Mouse (Mus musculus) embryonic facial prominence, embryonic 14.5 days (tissue): ENCODE results near the gene Vps29. TPM values are rescaled to one million over a fixed set of nuclear protein-coding genes. Genes with fewer than 3 reads are reported as not detected.

ENCODE experiments used
- ATAC-seq: fragments of 200-750 bp; cut with Nextera tagmentation; 2 replicates; pipeline ENCODE4 v1.8.0; 2017; ENCODE audit warnings: low read depth, moderate number of reproducible peaks, moderate TSS enrichment
- DNase-seq: peaks from one replicate; pipeline ENCODE4 v3.0.0-alpha.2; 2015; ENCODE audit warnings: low spot score
- H3K27ac ChIP-seq: fragments of 300-500 bp; sonication (generic); replicated peaks from 2 replicates; pipeline ENCODE4 v1.5.1; 2014; ENCODE audit warnings: low read depth, mild to moderate bottlenecking, low read length, moderate library complexity
- H3K27me3 ChIP-seq: fragments of 300-500 bp; sonication (generic); replicated peaks from 2 replicates; pipeline ENCODE4 v1.6.1; 2014; ENCODE audit warnings: low read length; ENCODE audit not compliant: control insufficient read depth, insufficient read depth
- H3K36me3 ChIP-seq: fragments of 300-500 bp; sonication (generic); 2 replicates; pipeline ENCODE4 v1.6.1; 2014; ENCODE audit warnings: low read length, mixed read lengths; ENCODE audit not compliant: control insufficient read depth, insufficient read depth
- H3K4me1 ChIP-seq: fragments of 300-500 bp; sonication (generic); 2 replicates; pipeline ENCODE4 v1.6.1; 2014; ENCODE audit warnings: antibody characterized with exemption, low read length; ENCODE audit not compliant: control insufficient read depth, insufficient read depth
- H3K4me2 ChIP-seq: fragments of 300-500 bp; sonication (generic); 2 replicates; pipeline ENCODE4 v1.6.1; 2014; ENCODE audit warnings: low read depth, mild to moderate bottlenecking, low read length, moderate library complexity, mixed read lengths
- H3K4me3 ChIP-seq: fragments of 300-500 bp; sonication (generic); 2 replicates; pipeline ENCODE4 v1.5.1; 2014; ENCODE audit warnings: low read depth, mild to moderate bottlenecking, low read length
- H3K9ac ChIP-seq: fragments of 300-500 bp; sonication (generic); 2 replicates; pipeline ENCODE4 v1.6.1; 2014; ENCODE audit warnings: low read depth, mild to moderate bottlenecking, low read length, moderate library complexity, mixed read lengths
- H3K9me3 ChIP-seq: fragments of 300-500 bp; sonication (generic); 2 replicates; pipeline ENCODE4 v1.6.1; 2016; ENCODE audit warnings: low read length; ENCODE audit not compliant: control insufficient read depth
- WGBS: fragments of 180-500 bp; shearing (Covaris S2); extraction: QIAGEN DNeasy Blood & Tissue Kit; methylation state at CpG from one replicate; pipeline ENCODE4 v1.1.7; 2014; 5-methylcytosine and 5-hydroxymethylcytosine counted together
- polyA plus RNA-seq: library from polyadenylated mRNA; unstranded; fragments of >200 nt; fragmentation: Nextera tagmentation; extraction: Ambion mirVana; gene quantifications from 2 replicates; pipeline ENCODE4 v1.2.1, GENCODE M21; 2014

Gene Vps29
- polyA plus RNA-seq, 1 experiment from 2014 or later = 218 TPM

DNA sequence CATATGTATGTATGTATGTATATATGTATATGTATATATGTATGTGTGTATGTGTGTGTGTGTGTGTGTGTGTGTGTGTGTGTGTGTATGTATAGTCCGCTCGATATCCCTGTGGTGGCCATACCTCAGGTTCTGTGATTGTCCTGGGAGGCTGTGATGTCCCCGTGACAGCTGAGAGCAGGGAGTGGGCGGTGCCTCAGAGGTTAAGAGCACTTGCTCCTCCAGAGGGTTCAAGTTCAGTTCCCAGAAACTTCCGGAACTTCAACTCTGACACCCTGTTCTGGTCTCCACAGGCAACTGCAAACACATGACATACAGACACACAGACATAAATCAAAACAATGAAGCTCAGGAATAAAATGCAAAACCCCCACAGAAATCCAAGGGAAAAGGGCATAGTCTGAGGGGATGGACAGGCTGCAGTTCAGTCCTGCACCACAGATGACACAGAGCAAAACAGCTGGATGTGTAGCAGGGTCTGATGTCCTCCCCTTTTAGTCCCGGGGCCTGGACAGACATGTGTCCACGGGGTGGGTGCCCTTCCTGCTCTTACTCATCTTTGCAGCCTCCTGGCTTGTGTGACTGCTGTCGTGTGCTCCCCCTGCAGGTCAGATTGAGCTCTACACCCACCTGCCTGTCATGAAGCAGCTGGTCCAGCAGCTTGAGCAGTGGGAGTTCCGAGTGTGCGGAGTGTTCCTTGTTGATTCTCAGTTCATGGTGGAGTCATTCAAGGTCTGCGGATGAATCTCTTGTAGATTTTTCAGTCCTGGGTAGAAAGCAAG lies 25.4 kb downstream of the Vps29 start:
- no peaks in the 10 kb centered on the region for H3K4me1 ChIP-seq
- H3K36me3 ChIP-seq = peaks cover 55% of the 10 kb centered on the region
- no peak overlapping the region for H3K27ac ChIP-seq
- no peaks in the 10 kb centered on the region for H3K27me3 ChIP-seq
- no peak overlapping the region for H3K4me2 ChIP-seq
- peak; percentile 74 for ATAC-seq
- no peak overlapping the region for H3K4me3 ChIP-seq
- H3K9ac ChIP-seq = no peak overlapping the region
- H3K9me3 ChIP-seq = no peaks in the 10 kb centered on the region
- 54% methylated on average over 11 of the region's 11 CpGs for WGBS
- peak; percentile 63 for DNase-seq

DNA sequence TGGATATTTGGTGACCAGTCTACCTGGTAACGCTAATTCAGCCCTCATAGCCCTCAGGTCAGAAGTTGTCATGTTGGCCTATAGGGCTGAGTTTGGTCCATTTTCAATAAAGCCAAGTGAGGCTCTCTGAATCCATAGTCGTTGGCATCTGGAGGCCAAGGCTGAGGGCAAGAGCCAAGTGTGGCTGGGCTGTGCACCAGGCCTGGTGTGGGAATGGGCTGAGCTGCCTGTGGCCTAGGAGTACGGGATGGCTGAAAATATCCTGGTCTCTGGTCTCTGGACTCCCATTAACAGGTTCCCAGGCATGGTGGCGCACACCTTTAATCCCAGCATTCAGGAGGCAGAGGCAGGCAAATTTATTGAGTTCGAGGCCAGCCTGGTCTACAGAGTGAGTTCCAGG lies 35.8 kb downstream of the Vps29 start:
- Histone ChIP-seq H3K9ac (no peak overlapping the region), H3K4me2 (no peak overlapping the region), H3K27ac (no peak overlapping the region), H3K36me3 (no peaks in the 10 kb centered on the region), H3K4me1 (peaks cover 9% of the 10 kb centered on the region; the same call in 1 of the 2 replicates), H3K27me3 (no peaks in the 10 kb centered on the region), H3K9me3 (no peaks in the 10 kb centered on the region), H3K4me3 (no peak overlapping the region)
- ATAC-seq (no peak), DNase-seq (no peak)
- WGBS = 94% methylated on average over 5 of the region's 5 CpGs

DNA sequence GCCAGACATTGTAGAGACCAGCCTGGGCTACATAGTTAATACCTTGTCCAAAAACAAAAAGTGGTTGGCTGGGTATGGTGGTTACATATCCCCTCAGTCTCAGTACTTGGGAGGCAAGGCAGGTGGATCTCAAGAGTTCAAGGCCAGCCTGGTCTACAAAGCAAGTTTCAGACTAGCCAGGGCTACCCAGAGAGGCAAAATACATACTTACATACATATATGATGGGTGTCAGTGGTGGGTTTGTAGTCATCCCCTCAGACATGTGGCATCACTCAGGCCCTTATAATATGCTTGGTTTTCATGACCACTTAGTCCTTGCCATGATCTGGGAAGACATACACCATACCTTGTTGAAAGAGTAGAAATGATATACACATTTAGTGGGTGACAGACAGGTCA lies 36.5 kb downstream of the Vps29 start:
- Histone ChIP-seq H3K9me3 (no peaks in the 10 kb centered on the region), H3K4me2 (no peak overlapping the region), H3K27ac (no peak overlapping the region), H3K9ac (no peak overlapping the region), H3K36me3 (no peaks in the 10 kb centered on the region), H3K4me1 (peaks cover 9% of the 10 kb centered on the region; the same call in 1 of the 2 replicates), H3K27me3 (no peaks in the 10 kb centered on the region), H3K4me3 (no peak overlapping the region)
- ATAC-seq (no peak), DNase-seq (no peak)

GRCm38 (mm10) chr5:122391178-122391785 lies 37.1 kb downstream of the Vps29 start:
- no peak for ATAC-seq
- DNase-seq = no peak
- peak overlapping the region; percentile 91 for H3K4me3 ChIP-seq
- 0 out of 2 replicates have a peak, but pooled peaks cover under 1% of the 10 kb centered on the region for H3K36me3 ChIP-seq
- peak overlapping the region; percentile 93; the same call in 1 of the 2 replicates for H3K9ac ChIP-seq
- no peaks in the 10 kb centered on the region for H3K9me3 ChIP-seq
- peak overlapping the region; percentile 77 for H3K4me2 ChIP-seq
- H3K27ac ChIP-seq = no peak overlapping the region
- no peaks in the 10 kb centered on the region for H3K27me3 ChIP-seq
- 53% methylated on average over 15 of the region's 16 CpGs for WGBS
- peaks cover 9% of the 10 kb centered on the region; the same call in 1 of the 2 replicates for H3K4me1 ChIP-seq

GRCm38 (mm10) chr5:122391786-122392180 lies 37.6 kb downstream of the Vps29 start, which contains the start of gene Arpc3:
Gene Arpc3, plus strand, starts transcription at chr5:122391878.
- peak within 1 kb of the TSS; percentile 77 for H3K4me2 ChIP-seq
- peak within 1 kb of the TSS; percentile 93 for H3K9ac ChIP-seq
- H3K36me3 ChIP-seq = peaks cover 5% of the 10 kb centered on the region
- H3K4me3 ChIP-seq = peak within 1 kb of the TSS; percentile 91
- ATAC-seq = peak; percentile 95
- H3K9me3 ChIP-seq = no peaks in the 10 kb centered on the region
- peak; percentile 93 for DNase-seq
- under 1% methylated on average over 37 of the region's 39 CpGs for WGBS
- no peaks in the 10 kb centered on the region for H3K27me3 ChIP-seq
- H3K27ac ChIP-seq = peak within 1 kb of the TSS; percentile 72
- peaks cover 9% of the 10 kb centered on the region; the same call in 1 of the 2 replicates for H3K4me1 ChIP-seq

DNA sequence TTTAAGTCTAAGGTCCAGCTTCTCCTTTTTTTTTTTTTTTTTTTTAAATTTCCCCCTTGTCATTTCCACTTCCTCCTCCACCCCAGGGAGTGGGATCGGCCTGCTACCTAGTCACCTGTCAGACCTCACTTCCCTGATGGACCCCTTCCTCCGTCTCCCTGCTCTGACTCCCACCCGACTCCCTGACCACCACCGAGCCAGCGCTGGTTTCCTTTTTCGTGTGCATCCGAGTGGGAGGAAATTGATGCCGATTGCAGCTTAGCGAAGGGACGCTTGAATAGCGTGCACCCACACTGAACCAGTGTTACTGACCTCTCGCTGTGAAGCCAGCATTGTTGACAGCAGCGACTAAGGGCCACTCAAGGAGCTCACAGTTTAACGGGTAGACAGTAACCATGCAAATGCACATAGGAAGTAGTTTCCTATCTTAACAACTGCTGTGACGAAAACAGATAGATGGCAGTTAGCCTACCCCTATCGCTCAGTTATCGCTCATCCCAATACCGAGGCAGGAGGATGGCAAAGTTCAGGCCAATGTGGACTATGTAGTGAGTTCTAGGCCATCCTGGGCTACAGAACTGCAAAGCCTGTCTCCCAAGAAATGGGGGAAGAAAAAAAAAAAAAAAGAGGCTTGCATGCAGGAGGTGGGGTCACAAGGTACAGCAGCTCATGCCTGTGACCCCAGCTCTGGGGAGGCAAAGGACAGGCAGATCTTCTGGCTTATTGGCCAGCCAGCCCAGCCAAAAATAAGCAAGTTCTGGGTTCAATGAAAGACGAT lies 38.2 kb downstream of the Vps29 start:
- Histone ChIP-seq H3K27me3 (no peaks in the 10 kb centered on the region), H3K9me3 (no peaks in the 10 kb centered on the region), H3K9ac (peak overlapping the region; percentile 93), H3K4me3 (peak overlapping the region; percentile 91), H3K27ac (peak overlapping the region; percentile 72; the same call in 1 of the 2 replicates), H3K4me1 (peaks cover 9% of the 10 kb centered on the region; the same call in 1 of the 2 replicates), H3K36me3 (peaks cover 11% of the 10 kb centered on the region), H3K4me2 (peak overlapping the region; percentile 77)
- DNase-seq = no peak
- 17% methylated on average over 19 of the region's 19 CpGs for WGBS
- ATAC-seq = peak; percentile 24; the same call in 1 of the 2 replicates

DNA sequence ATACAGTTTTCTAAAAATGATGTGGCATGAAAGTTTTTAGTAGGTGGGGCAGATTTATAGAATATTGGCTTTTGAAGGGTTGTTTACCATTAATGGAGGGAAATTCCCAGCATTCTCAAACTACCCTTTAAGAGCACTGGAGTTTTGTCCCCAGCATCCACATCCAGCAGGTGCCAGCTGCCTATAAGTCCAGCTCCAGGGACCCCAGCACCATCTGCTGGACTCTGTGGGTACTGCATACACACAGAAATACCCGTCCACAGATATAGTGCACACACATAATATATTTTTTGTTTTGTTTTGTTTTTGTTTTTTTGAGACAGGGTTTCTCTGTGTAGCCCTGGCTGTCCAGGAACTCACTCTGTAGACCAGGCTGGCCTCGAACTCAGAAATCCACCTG lies 39.7 kb downstream of the Vps29 start:
- Histone ChIP-seq H3K4me2 (no peak overlapping the region), H3K4me1 (peaks cover 9% of the 10 kb centered on the region; the same call in 1 of the 2 replicates), H3K36me3 (peaks cover 18% of the 10 kb centered on the region), H3K4me3 (no peak overlapping the region), H3K9me3 (no peaks in the 10 kb centered on the region), H3K27ac (no peak overlapping the region), H3K27me3 (no peaks in the 10 kb centered on the region), H3K9ac (no peak overlapping the region)
- 58% methylated on average over 2 of the region's 2 CpGs for WGBS
- ATAC-seq = no peak
- peak; percentile 58 for DNase-seq

- H3K27ac ChIP-seq = no peak overlapping the region; the same call in 1 of the 2 replicates
Measured at GRCm38 (mm10) chr5:122396791-122397190, 42.6 kb downstream of the Vps29 start.

More at GRCm38 (mm10) chr5:122396791-122397190, 42.6 kb downstream of the Vps29 start:
- Histone ChIP-seq H3K9ac (no peak overlapping the region), H3K36me3 (peaks cover 41% of the 10 kb centered on the region), H3K4me3 (no peak overlapping the region), H3K4me2 (no peak overlapping the region), H3K27me3 (no peaks in the 10 kb centered on the region), H3K4me1 (peaks cover 9% of the 10 kb centered on the region; the same call in 1 of the 2 replicates), H3K9me3 (no peaks in the 10 kb centered on the region)
- DNase-seq (peak; percentile 43), ATAC-seq (no peak)
- WGBS = 91% methylated on average over 10 of the region's 10 CpGs
